Mouse (Mus musculus): ENCODE results near the gene Tmem238. TPM values are rescaled to one million over a fixed set of nuclear protein-coding genes. Genes with fewer than 3 reads are reported as not detected.
"Not testable (repeated sequence)": the region's sequence is repeated elsewhere in the genome, so short reads cannot be mapped to it uniquely, and the experiment has no call there.

The Tmem238 gene
- polyA plus RNA-seq, 1 experiment = 12.0 TPM

DNA sequence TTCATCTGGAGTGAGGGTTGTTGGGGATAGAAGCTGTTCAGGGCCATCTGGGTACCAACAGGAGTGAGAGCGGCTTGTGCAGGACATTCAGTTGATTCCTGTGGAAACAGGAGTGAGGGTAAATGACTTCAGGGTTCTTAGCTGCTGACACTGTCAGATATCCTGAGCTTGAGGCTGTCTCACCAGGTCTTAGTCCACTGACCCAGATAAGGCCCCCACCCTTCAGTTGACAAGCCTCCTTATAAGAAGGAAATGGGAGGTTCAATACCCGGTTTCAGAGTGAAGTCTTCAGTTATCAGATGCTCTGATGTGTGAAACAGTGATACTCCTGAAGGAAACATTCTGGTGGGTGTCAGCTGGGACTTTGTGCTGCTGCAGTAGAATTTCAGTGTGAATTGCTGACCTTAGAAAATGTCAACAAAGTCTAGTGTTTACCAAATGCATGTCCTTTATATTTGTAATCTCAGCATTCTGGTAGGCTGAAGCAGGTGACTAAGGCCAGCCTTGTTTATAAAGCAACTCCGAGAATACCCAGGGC lies 5.2 kb upstream of the Tmem238 start:
- TF ChIP-seq CTCF (IDR thresholded peaks at IDR 0.05; ENCODE audit: control insufficient read depth, insufficient read depth, low read length) = no peak
- TF ChIP-seq POLR2A (IDR thresholded peaks at IDR 0.05; ENCODE audit: borderline replicate concordance, control insufficient read depth, low read depth, low read length) = no peak
- no peak overlapping the region for H3K4me3 ChIP-seq (replicated peaks; ENCODE audit: control insufficient read depth, low read depth, low read length)
- H3K27ac ChIP-seq (ENCODE audit: control insufficient read depth, insufficient read depth, low read depth, low read length, poor library complexity) = no peak overlapping the region
- no peaks in the 10 kb centered on the region; the same call in 1 of the 2 replicates for H3K4me1 ChIP-seq (ENCODE audit: control insufficient read depth, insufficient read depth, low read length)
- 67% methylated on average over 3 of the region's 3 CpGs for whole genome bisulfite sequencing

DNA sequence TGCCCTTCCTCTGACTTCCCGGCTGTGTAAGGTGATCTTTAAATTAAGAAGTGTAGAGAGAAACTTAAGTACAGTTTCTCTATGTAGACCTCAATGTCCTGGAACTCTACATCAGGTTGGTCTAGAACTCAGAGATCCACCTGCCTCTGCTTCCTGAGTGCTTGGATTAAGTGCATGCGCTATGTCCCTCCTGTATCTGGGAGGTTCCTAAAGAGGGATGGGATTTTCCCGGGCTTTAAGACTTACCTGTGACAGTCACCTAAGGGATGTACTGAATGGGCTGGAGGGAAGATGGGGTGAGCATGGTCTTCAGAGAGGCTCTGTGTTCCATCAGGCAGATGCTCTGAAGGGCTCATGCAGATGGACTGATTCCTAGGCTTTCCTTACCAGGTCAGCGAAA lies 4.2 kb upstream of the Tmem238 start:
- TF ChIP-seq CTCF (IDR thresholded peaks at IDR 0.05; ENCODE audit: control insufficient read depth, insufficient read depth, low read length) (no peak), POLR2A (IDR thresholded peaks at IDR 0.05; ENCODE audit: borderline replicate concordance, control insufficient read depth, low read depth, low read length) (no peak)
- no peak overlapping the region for H3K27ac ChIP-seq (ENCODE audit: control insufficient read depth, insufficient read depth, low read depth, low read length, poor library complexity)
- H3K4me1 ChIP-seq (ENCODE audit: control insufficient read depth, insufficient read depth, low read length) = no peaks in the 10 kb centered on the region; the same call in 1 of the 2 replicates
- WGBS = 33% methylated on average over 4 of the region's 4 CpGs
- H3K4me3 ChIP-seq (replicated peaks; ENCODE audit: control insufficient read depth, low read depth, low read length) = peak overlapping the region; percentile 100

DNA sequence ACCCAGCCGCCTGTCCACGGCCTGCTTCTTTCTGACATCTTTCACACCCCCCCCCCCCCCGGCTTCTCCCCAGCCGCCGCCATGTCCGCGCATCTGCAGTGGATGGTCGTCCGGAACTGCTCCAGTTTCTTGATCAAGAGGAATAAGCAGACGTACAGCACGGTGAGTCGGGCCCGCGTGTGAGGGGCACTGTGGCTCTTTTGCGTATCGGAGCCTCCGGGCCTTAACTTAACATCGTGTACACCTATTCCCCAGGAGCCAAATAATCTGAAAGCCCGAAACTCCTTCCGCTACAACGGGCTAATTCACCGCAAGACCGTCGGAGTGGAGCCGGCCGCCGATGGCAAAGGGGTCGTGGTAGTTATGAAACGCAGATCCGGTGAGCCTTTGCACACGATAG lies 3.8 kb upstream of the Tmem238 start:
- WGBS = under 1% methylated on average over 31 of the region's 31 CpGs
- not testable (repeated sequence) for H3K4me1 ChIP-seq (ENCODE audit: control insufficient read depth, insufficient read depth, low read length)
- H3K4me3 ChIP-seq (replicated peaks; ENCODE audit: control insufficient read depth, low read depth, low read length) = peak overlapping the region; percentile 100
- peak overlapping the region; percentile 85 for H3K27ac ChIP-seq (ENCODE audit: control insufficient read depth, insufficient read depth, low read depth, low read length, poor library complexity)

DNA sequence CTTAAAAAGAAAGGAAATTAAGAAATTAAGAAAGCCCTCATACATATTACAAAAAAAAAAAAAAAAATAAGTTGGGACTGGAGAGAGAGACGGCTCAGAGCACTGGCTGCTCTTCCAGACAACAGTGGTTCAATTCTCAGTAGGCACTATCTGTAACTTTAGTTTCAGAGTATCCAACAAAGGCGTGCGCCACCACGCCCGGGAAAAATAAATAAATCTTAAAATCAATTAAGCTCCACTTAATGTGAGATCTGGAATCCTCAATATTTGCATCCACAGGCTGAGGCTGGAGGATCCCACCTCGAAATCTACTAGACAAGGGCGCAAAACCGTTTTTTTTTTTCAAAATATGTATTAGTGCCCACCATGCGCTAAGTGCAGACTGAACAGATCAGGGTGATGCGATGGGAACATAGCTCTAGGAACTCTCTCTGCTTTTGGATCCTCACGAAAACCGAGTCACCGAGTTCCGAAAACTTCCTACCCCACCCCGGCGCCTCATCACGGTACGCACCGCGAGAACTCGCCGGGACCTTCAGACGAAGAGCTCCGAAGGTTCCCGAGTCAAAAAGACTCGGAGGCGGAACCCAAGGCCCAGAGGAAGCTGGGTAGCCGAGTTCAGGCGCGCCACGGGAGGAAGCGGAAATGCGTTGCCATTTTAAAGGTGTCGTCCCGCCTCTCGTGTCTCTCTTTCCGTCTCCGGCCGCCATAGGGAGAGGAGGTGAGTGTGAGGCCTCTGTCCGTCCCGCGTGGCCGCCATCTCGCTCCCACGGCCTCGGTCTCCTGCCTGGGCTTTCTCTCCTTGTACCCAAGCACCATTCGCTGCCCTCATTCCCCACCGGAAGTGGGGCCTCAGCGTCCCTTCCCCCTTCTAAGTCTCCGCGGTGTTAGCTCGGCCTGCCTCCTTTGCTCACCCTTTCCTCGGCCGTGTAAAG lies 3.1 kb upstream of the Tmem238 start, which contains the start of gene Rpl28:
Gene Rpl28 (plus strand): TSS at position 597 of the 935 bp plus-strand sequence.
- Histone ChIP-seq H3K4me1 (ENCODE audit: control insufficient read depth, insufficient read depth, low read length) (peaks cover 2% of the 10 kb centered on the region; the same call in 1 of the 2 replicates), H3K27ac (ENCODE audit: control insufficient read depth, insufficient read depth, low read depth, low read length, poor library complexity) (peak within 1 kb of the TSS; percentile 90), H3K4me3 (replicated peaks; ENCODE audit: control insufficient read depth, low read depth, low read length) (peak within 1 kb of the TSS; percentile 100)
- WGBS = 1% methylated on average over 54 of the region's 54 CpGs
- TF ChIP-seq POLR2A (IDR thresholded peaks at IDR 0.05; ENCODE audit: borderline replicate concordance, control insufficient read depth, low read depth, low read length) = peak; percentile 95
- 0 out of 2 replicates have a peak, but pooled peaks have one; percentile 16 for TF ChIP-seq CTCF (IDR thresholded peaks at IDR 0.05; ENCODE audit: control insufficient read depth, insufficient read depth, low read length)

DNA sequence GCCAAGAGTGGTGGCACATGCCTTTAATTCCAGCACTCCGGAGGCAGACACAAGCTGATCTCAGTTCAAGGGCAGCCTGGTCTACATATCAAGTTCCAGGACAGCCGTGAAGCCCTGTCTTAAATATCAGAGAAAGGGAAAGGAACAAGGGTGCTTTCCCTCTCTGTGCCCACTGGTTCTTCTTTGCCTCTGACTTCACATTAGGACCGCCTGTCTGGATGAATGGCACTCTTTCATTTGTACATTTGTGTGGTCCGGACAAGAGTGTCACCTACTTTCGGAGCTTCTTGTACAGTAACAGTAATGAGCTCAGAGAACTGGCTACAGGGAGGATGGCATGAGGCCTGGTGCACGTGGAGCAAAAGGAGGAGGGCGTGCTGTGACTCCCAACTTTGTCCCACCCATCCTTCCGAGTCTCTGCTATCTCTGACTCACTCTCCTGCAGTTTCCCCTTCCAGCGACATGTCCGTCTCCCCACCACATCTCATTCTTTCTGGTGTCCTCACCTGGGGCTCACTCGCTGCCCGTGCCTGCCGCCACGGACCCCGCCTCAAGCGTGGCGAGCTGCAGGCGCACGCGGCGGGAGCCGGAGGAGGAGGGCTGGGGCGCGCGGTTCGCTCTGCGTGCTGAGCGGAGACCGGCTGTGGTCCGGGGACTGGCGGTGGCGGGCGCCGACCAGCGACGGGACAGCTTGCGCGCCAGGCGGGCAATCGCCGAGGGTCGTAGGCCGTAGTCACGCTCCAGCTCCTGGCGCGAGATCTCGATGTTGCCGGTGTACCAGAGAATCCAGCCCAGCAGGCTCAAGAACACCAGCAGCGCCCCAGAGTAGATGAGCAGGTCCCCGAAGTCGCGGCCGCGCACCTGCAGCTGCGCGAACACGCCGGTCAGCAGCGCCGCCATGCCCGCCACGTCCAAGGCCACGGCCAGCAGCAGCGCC lies 689 bp downstream of the Tmem238 start:
- 1% methylated on average over 63 of the region's 64 CpGs for WGBS
- Histone ChIP-seq H3K4me1 (ENCODE audit: control insufficient read depth, insufficient read depth, low read length) (peaks cover 2% of the 10 kb centered on the region; the same call in 1 of the 2 replicates), H3K27ac (ENCODE audit: control insufficient read depth, insufficient read depth, low read depth, low read length, poor library complexity) (peak overlapping the region; percentile 40), H3K4me3 (replicated peaks; ENCODE audit: control insufficient read depth, low read depth, low read length) (peak overlapping the region; percentile 71)
- peak; percentile 18; the same call in 1 of the 2 replicates for TF ChIP-seq POLR2A (IDR thresholded peaks at IDR 0.05; ENCODE audit: borderline replicate concordance, control insufficient read depth, low read depth, low read length)
- no peak for TF ChIP-seq CTCF (IDR thresholded peaks at IDR 0.05; ENCODE audit: control insufficient read depth, insufficient read depth, low read length)

DNA sequence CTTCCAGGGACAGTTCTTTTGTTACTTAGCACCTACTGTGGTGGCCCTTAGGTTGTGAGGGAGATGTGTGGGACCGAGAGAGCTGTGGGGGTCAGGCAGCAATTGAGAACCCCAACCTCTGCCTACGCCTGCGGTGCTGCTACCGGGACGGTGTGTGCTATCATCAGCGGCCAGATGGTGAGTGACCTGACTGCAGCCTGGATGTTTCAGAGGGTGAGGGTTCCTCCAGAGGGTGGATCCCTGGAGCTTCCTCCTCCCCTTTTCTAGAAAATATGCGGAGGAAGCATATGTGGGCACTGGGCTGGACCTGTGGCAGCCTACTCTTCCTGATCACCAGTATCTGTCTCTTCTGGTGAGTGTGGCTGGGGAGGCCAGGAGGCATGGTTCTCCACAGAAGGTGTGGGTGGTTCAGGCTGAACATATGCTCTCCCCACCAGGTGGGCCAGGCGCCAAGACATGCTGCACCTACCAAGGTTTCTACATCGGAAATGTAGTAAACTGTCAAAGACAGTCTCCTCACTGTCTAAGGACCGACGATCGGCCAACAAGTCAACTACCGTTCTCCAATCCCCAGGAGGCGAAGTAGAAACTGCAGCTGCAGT lies 5.7 kb downstream of the Tmem238 start:
- H3K4me3 ChIP-seq (replicated peaks; ENCODE audit: control insufficient read depth, low read depth, low read length) = no peak overlapping the region
- WGBS = 66% methylated on average over 14 of the region's 14 CpGs
- no peak for TF ChIP-seq POLR2A (IDR thresholded peaks at IDR 0.05; ENCODE audit: borderline replicate concordance, control insufficient read depth, low read depth, low read length)
- no peak for TF ChIP-seq CTCF (IDR thresholded peaks at IDR 0.05; ENCODE audit: control insufficient read depth, insufficient read depth, low read length)
- H3K4me1 ChIP-seq (ENCODE audit: control insufficient read depth, insufficient read depth, low read length) = peaks cover 2% of the 10 kb centered on the region; the same call in 1 of the 2 replicates
- no peak overlapping the region for H3K27ac ChIP-seq (ENCODE audit: control insufficient read depth, insufficient read depth, low read depth, low read length, poor library complexity)

DNA sequence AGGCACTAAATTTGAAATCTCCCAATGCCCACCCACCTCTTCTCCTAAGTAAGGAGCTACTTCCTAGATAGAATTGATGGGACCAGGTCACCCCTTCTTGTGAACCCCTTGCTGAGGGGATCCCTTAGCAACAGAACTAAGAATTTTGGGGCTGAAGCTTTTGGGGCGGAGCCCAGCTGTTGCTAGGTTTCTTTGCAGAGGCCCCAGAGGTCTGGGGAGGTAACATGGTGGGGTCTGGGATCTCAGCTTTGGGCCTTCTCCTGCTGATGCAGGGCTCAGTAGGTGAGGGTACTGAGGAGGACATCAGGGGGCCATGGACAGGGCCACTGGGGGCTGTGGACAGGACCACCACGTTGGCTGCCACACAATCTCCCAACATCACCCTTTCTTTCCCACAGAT lies 6.7 kb downstream of the Tmem238 start, which contains the start of the genes Il11 and Tmem190:
Gene Il11 (minus strand): TSS at position 101 of the 400 bp plus-strand sequence.
Gene Tmem190 (plus strand): TSS at position 179 of the 400 bp plus-strand sequence.
- 79% methylated on average over 2 of the region's 2 CpGs for WGBS
- Histone ChIP-seq H3K4me3 (replicated peaks; ENCODE audit: control insufficient read depth, low read depth, low read length) (no peak within 1 kb of the TSS), H3K27ac (ENCODE audit: control insufficient read depth, insufficient read depth, low read depth, low read length, poor library complexity) (no peak within 1 kb of the TSS), H3K4me1 (ENCODE audit: control insufficient read depth, insufficient read depth, low read length) (no peaks in the 10 kb centered on the region)
- TF ChIP-seq POLR2A (IDR thresholded peaks at IDR 0.05; ENCODE audit: borderline replicate concordance, control insufficient read depth, low read depth, low read length) = no peak
- no peak for TF ChIP-seq CTCF (IDR thresholded peaks at IDR 0.05; ENCODE audit: control insufficient read depth, insufficient read depth, low read length)
